Mouse (Mus musculus) liver (tissue): Measurements from ENCODE around the gene Olfr1495.
"Not testable (repeated sequence)": the region's sequence is repeated elsewhere in the genome, so short reads cannot be mapped to it uniquely, and the experiment has no call there.

ENCODE experiments used
- DNase-seq: peaks from one replicate; pipeline ENCODE4 v3.0.0-alpha.2; 2020; ENCODE audit warnings: mixed read lengths

Gene Olfr1495

GRCm38 (mm10) chr19:13764306-13764705 is at the start of gene Olfr1495:
Gene Olfr1495, plus strand, starts transcription at chr19:13764606.
- DNase-seq, result no peak

- no peak for DNase-seq
These were observed 41.4 kb upstream of the Olfr1495 start, which contains the start of gene Olfr1493-ps1 for GRCm38 (mm10) chr19:13722978-13723377. Gene Olfr1493-ps1, plus strand, starts transcription at chr19:13723278.

GRCm38 (mm10) chr19:13739428-13739827 is 25.0 kb upstream of the Olfr1495 start, which contains the start of gene Olfr1494:
Gene Olfr1494, plus strand, starts transcription at chr19:13739728.
- no peak for DNase-seq

- DNase-seq, result no peak
These were observed 15.0 kb upstream of the Olfr1495 start for GRCm38 (mm10) chr19:13749366-13749765.

GRCm38 (mm10) chr19:13768565-13769276 is 4.3 kb downstream of the Olfr1495 start:
- no peak for DNase-seq

GRCm38 (mm10) chr19:13777578-13777977 is 13.2 kb downstream of the Olfr1495 start, which contains the start of gene Olfr1496:
Gene Olfr1496, plus strand, starts transcription at chr19:13777878.
- no peak for DNase-seq

- DNase-seq, result no peak
These were observed 33.7 kb downstream of the Olfr1495 start, which contains the start of gene Olfr1497 for GRCm38 (mm10) chr19:13798102-13798501. Gene Olfr1497, minus strand, starts transcription at chr19:13798202.

- not testable (repeated sequence) for DNase-seq
These were observed 41.1 kb downstream of the Olfr1495 start for GRCm38 (mm10) chr19:13805486-13805885.

- DNase-seq, result no peak
These were observed 48.4 kb downstream of the Olfr1495 start for GRCm38 (mm10) chr19:13812823-13813222.

GRCm38 (mm10) chr19:13818827-13819226 is 54.4 kb downstream of the Olfr1495 start:
- DNase-seq, result no peak

GRCm38 (mm10) chr19:13819347-13819746 is 54.9 kb downstream of the Olfr1495 start, which contains the start of gene Olfr1499:
Gene Olfr1499, minus strand, starts transcription at chr19:13819447.
- no peak for DNase-seq
